In the genomic region with DNA sequence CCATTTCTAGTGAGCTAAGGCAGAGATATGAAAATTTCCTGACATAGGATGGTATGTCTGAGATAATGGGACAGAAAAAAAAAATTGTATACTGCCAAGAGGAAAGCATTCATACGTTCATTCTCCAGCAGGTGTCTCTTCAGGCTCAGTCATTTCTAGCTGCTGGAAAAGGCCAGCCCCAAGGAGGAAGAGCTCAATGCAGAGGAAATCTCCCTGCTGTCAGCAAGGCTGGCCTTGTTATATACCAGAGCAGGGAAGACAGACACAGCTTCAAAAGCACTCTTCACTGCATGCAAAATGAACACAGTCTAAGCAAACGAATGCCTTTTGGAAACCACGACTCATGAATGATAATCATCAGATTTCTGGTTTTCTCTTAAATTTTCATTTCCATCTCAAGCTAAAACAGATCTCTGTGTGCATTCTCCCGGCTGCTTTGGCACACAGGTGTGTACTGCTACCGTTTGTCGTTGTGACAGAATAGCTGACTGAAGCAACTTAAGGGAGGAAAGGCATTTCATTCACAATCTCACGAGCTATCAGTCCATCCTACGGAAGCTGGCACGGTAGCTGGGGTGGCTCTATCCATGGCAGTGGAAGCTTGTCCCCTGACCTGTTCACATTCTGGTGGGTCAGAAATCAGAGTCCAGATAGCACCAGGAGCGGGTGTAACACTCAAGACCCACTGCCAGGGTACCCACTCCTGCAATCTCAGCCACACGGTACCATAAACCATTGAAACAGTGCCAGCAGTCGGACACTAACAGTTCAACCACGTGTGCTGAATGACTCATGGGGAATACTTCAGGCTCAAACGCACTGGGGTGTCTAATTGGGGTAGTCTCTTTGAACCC, we compare ENCODE assay signal across 9 mouse cellular contexts.
DNase-seq lines count a peak whose midpoint lies in the region; ATAC-seq lines count a peak whose summit lies in the region.
"Had no signal": no experiment of that assay in that cellular context is flagged by ENCODE, and none has a peak within 500 bp of the region (broad histone marks: within the 10 kb centered on the region; RNA-seq: fewer than 3 reads in every experiment).

No protein-coding gene starts in this region.

- H3K4me1 ChIP-seq in hindbrain, embryonic 11.5 days (replicated peaks; ENCODE audit: control insufficient read depth, insufficient read depth, low read length) = no peaks in the 10 kb centered on the region
- H3K4me1 ChIP-seq in hindbrain, embryonic 10.5 days (replicated peaks) = no peaks in the 10 kb centered on the region

- H3K27ac ChIP-seq in hindbrain, embryonic 11.5 days (ENCODE audit: low read depth, low read length) = no peak overlapping the region
- no peak overlapping the region for H3K27ac ChIP-seq in hindbrain, embryonic 10.5 days
- H3K27ac ChIP-seq: heart, embryonic 15.5 days had no signal

- no peaks in the 10 kb centered on the region for H3K36me3 ChIP-seq in hindbrain, embryonic 11.5 days (ENCODE audit: control insufficient read depth, insufficient read depth, low read length)
- H3K36me3 ChIP-seq in hindbrain, embryonic 10.5 days = no peaks in the 10 kb centered on the region
- H3K36me3 ChIP-seq: heart, embryonic 15.5 days had no signal

- H3K27me3 ChIP-seq in hindbrain, embryonic 11.5 days (ENCODE audit: control insufficient read depth, insufficient read depth, low read length) = no peaks in the 10 kb centered on the region
- no peaks in the 10 kb centered on the region for H3K27me3 ChIP-seq in hindbrain, embryonic 10.5 days (ENCODE audit: insufficient read depth, poor library complexity, severe bottlenecking)
- H3K27me3 ChIP-seq: heart, embryonic 15.5 days had no signal

- DNase-seq in hindbrain, embryonic 11.5 days (ENCODE audit: low spot score) = peak; percentile 23
- DNase-seq in hindbrain, embryonic 10.5 days (ENCODE audit: low spot score) = no peak
- peak; percentile 89 for DNase-seq in brain, adult 2 months (ENCODE audit: low read depth, low spot score)
- DNase-seq in frontal cortex, postnatal 10 days (ENCODE audit: low spot score in 2 of 2) = peak; percentile 20 to 31
- DNase-seq in layer of hippocampus, postnatal 14 days (ENCODE audit: low spot score in 2 of 2) = peak; percentile 24 to 59
- peak; percentile 55 for DNase-seq in retina, postnatal 1 day
- DNase-seq in gastrocnemius, postnatal 4 days (ENCODE audit: low spot score in 2 of 2) = no peak

- H3K4me3 ChIP-seq in hindbrain, embryonic 11.5 days (ENCODE audit: low read depth, low read length) = no peak overlapping the region
- H3K4me3 ChIP-seq in hindbrain, embryonic 10.5 days = no peak overlapping the region
- H3K4me3 ChIP-seq: heart, embryonic 15.5 days had no signal

- H3K9ac ChIP-seq in hindbrain, embryonic 11.5 days (ENCODE audit: low read depth, low read length) = no peak overlapping the region
- H3K9ac ChIP-seq: heart, embryonic 15.5 days had no signal

- no peaks in the 10 kb centered on the region for H3K9me3 ChIP-seq in hindbrain, embryonic 11.5 days (ENCODE audit: control insufficient read depth, low read length)
- no peaks in the 10 kb centered on the region for H3K9me3 ChIP-seq in hindbrain, embryonic 10.5 days
- H3K9me3 ChIP-seq: heart, embryonic 15.5 days had no signal

- no peak overlapping the region for H3K4me2 ChIP-seq in hindbrain, embryonic 11.5 days (replicated peaks; ENCODE audit: low read depth, low read length)
- H3K4me2 ChIP-seq: heart, embryonic 15.5 days had no signal

- no peak for ATAC-seq in hindbrain, embryonic 11.5 days (ENCODE audit: low FRiP score)
- no peak for ATAC-seq in megakaryocyte, adult 5-6 weeks (ENCODE audit: poor library complexity, severe bottlenecking)

- WGBS in hindbrain, embryonic 11.5 days = 83% methylated on average over 14 of the region's 14 CpGs
- 83% methylated on average over 14 of the region's 14 CpGs for WGBS in hindbrain, embryonic 10.5 days

Comparison
In these comparisons a context has a peak if more than half of its experiments do, and no peak if none do; other contexts are left out.
1. DNase-seq: peak in hindbrain, embryonic 11.5 days (single experiment), brain, adult 2 months (single experiment), frontal cortex, postnatal 10 days (2 of 2), layer of hippocampus, postnatal 14 days (2 of 2) and retina, postnatal 1 day (single experiment); none in hindbrain, embryonic 10.5 days (single experiment) and gastrocnemius, postnatal 4 days (0 of 2).